Mouse (Mus musculus): ENCODE results near the gene Glp2r.

Gene Glp2r

GRCm38 (mm10) chr11:67771053-67771452 lies at the start of gene Glp2r:
Glp2r (minus strand) TSS chr11:67771153.
- no peak for DNase-seq

DNA sequence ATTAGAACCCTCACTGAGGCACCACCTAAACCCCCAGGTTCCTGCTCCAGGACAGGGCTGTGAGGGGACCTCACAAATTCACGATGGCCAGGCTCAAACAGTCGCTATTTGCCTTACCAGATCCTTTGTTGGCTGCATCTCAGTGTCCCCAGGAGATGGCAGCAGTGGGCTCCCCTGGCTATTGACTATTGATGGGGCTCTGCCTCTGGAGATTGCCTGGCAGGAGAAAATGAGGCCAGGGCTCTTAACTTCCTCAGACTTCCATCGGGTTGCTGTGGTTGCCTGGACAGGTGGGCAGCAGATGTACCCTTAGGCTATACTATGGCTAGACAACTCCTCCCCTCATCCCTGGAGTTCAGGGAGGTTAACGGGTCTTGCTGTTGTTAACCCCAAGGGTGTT lies 49.3 kb upstream of the Glp2r start:
- DNase-seq = peak; percentile 69

GRCm38 (mm10) chr11:67819604-67820003 lies 48.7 kb upstream of the Glp2r start:
- peak; percentile 66 for DNase-seq

DNA sequence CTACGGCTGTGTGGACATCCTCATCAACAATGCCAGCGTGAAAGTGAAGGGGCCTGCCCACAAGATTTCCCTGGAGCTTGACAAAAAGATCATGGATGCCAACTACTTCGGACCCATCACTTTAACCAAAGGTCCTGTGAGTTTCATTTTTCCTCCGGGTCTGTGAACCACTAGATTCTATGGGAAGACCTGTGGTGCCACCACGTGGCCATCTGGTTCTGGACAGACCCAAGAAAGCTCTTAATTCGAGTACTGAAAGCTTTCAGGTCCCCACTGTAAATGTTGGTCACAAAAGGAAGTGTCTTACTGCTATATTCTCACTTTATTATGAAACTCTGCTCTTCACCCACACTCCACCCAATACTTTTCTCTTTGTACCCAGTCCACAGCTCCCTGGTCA lies 40.6 kb upstream of the Glp2r start:
- DNase-seq = peak; percentile 52

DNA sequence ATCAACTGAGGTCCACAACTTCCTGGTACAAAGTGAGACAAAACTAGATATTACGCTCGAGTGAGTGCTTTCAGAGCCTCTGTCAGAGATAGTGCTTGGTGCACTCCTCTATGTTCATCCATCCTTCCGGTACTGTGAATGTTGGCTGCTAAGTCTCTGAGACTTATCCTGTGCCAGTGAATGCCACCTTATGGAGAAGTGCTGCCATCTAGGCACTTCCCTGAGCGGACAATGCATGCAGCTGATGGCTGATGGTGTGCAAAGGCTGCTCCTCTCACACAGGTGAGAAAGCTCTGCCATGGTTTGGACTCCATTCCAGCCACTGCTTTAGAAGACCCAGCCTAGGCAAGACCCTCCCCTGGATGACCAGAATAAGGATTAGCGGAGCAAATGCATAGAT lies 37.1 kb upstream of the Glp2r start:
- no peak for DNase-seq

- DNase-seq = no peak
Observed at GRCm38 (mm10) chr11:67806832-67807597, 36.1 kb upstream of the Glp2r start.

GRCm38 (mm10) chr11:67805538-67805937 lies 34.6 kb upstream of the Glp2r start:
- DNase-seq = no peak

DNA sequence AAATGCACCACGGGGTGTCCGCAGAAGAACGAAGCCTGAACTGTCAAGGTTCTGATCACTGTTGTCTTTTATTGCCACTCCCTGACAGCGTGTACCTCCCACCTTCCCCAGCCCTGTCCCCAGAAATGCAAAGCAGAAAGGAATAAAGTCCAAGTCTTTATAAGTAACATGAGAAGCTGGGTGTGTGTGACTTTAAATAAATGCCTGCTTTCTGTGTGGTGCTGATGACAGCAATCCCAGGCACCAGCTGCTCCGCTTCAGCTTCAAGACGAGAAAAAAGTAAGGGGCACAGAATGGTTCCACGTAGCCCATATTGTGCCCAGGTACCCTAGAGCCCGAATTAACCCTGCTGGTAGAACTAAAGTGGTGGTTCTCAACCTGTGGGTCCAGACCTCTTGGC lies 30.2 kb upstream of the Glp2r start:
- no peak for DNase-seq

DNA sequence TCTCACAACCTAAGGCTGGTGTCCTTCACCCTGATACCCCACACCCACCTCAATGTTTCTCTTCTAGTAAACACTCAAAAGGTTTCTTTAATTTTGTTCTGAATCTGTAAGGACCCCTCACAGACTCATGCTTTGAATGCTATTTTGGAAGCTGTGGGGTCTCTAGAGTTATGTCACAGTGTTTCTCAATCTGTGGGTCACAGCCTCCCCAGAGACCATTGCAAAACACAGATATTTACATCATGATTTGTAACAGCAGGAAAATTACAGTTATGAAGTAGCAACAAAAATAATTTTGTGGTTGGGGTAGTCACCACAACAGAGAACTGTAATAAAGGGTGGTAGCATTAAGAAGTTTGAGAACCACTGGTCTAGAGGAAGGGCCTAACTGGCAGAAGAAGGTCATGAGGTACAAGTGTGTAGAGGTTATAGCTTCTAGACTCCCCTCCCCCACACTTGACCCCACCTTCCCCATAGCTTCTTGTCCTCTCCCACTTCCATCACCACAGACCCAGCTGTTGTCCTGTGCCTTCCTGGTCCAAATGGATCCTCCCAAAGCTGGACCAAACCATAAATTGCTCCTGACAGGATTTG lies 29.3 kb upstream of the Glp2r start:
- no peak for DNase-seq

GRCm38 (mm10) chr11:67797931-67798330 lies 27.0 kb upstream of the Glp2r start, which contains the start of gene Dhrs7c:
Dhrs7c (plus strand) TSS chr11:67798187.
- peak; percentile 21 for DNase-seq

DNA sequence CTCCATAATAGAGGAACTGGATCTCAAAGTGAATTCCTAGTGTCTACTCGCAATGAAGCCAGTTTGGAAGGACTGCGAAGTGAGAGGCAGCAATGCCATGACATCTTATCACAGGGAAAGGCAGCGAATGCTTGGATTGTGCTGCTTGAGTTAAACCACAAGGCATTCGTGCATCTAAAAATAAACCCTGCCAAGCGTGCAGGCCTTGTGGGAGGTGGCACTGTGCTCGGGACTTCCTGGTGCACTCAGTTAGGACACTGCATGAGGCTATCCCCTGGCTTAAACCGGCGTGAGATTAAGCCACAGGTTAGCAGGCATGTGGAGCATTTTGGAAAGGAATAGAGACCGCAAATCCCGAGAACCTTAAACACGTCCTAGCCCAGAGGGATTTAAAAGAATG lies 19.2 kb upstream of the Glp2r start:
- no peak for DNase-seq

DNA sequence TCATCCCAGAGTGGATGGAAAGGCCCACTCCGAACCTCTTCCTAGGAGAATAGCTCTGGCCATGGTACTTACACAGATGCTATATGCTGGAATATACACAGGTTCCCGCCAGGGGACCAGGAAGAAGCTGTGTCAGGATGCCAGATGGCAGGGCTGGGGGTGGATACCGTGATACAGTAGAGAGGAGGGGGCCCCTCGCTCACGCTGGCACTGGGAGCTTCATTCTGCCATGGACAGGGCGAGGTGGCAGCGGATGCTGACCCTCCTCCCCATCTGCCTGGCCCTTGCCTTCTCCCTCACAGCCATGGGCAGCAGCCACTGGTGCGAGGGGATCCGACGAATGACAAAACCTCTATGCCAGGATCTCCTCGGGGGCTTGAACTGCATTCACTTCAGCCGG lies 3.4 kb upstream of the Glp2r start, which contains the start of gene Gsg1l2:
Gene Gsg1l2 (plus strand): TSS at position 230 of the 400 bp plus-strand sequence.
- no peak for DNase-seq

- peak; percentile 64 for DNase-seq
Observed at GRCm38 (mm10) chr11:67772577-67772976, 1.6 kb upstream of the Glp2r start.

DNA sequence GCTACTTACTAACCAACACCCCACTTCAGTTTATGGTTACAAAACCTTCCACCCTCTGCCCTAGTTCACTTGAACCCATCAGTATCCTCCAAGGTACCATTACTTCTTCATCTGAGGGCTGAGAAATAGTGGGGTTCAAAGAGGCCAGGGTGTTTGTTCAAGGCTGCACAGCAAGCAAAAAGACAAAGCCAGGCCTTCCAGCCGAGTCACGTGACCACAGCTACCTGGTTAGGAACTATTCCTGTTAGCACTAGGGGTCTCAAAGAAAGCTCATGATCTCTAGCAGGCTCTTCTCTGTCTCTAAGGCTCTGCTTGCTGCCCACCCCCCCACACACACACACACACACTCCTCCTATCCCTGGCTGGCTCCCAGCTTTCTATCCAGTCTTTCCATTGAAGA lies 738 bp upstream of the Glp2r start:
- no peak for DNase-seq

DNA sequence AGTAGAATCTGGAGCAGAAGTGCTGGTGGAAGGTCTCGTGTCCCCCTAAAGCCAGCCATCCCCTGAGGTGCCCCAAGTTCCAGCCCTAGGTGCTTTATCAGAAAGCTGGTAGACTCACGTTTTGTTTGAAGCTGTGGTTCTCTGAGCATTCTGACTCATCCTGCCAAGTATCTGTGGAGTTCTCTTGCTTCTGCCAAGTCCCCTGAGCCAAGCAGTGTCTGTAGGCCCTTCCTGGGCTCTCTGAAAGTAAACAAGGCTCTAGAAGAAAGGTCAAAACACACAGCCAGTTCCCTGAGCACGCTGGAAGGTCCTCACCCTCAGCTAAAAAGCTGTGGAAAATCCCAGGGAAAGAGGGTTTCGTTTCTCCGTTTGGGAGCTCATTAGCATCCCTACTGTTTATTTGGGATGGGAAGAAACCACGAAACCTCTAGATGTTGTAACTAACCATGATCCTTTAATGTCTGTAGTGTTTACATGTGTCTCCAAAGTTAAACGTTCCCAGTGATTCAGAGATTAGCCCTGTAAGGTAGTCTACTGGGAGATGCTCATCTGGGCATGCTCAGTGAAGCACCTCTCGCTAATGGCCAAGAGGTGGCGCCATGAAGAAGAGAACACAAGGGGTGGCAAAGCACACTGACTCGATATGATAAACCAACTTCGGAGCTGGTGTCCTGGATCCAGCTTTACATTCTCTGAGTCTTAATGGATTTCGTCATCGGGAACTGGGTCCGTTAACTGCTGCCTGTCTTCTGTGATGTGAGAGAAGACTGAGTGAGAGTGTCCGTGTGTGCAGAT lies 13.4 kb downstream of the Glp2r start:
- peak; percentile 14 for DNase-seq

GRCm38 (mm10) chr11:67756287-67756686 lies 14.7 kb downstream of the Glp2r start:
- DNase-seq = no peak

GRCm38 (mm10) chr11:67741569-67741968 lies 29.4 kb downstream of the Glp2r start:
- no peak for DNase-seq

GRCm38 (mm10) chr11:67738846-67739490 lies 32.0 kb downstream of the Glp2r start:
- DNase-seq = no peak

GRCm38 (mm10) chr11:67738345-67738744 lies 32.6 kb downstream of the Glp2r start:
- DNase-seq = no peak

DNA sequence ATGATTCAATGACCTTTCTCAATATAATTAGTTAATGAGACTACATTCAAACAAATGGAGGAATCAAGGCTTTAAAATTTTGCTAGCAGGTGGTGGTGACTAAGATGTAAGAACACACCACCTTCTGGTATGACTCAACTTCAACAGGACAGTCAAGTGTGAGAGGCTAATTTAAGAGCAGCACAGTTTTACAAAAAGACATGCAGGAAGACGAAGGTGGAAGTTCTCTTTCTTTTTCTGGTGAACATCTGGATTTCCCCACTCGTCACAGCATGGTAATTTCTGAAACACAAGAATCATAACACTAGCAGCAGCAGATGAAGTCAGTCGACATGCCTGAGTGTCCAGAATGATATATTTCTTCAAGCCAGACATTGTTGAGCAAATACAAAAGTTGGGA lies 36.4 kb downstream of the Glp2r start:
- no peak for DNase-seq

GRCm38 (mm10) chr11:67733726-67734125 lies 37.2 kb downstream of the Glp2r start:
- DNase-seq = no peak

DNA sequence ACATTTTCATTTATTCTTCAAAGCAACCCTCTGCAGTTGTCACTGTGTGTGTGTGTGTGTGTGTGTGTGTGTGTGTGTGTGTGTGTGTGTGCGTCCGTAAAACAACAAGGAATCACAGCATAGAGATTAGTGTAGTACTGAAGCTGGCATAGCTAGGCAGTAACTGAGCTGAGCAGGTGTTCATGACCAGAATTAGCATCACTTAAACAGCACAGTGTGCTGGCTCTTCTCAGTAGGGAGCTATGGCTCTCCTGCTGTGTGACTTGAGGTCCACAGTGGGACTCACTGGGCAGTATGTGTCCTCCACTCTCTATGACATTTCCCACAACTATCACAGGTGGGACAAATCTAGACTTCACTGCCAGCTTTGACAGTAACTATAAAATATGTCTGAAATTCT lies 39.9 kb downstream of the Glp2r start:
- DNase-seq = no peak

DNA sequence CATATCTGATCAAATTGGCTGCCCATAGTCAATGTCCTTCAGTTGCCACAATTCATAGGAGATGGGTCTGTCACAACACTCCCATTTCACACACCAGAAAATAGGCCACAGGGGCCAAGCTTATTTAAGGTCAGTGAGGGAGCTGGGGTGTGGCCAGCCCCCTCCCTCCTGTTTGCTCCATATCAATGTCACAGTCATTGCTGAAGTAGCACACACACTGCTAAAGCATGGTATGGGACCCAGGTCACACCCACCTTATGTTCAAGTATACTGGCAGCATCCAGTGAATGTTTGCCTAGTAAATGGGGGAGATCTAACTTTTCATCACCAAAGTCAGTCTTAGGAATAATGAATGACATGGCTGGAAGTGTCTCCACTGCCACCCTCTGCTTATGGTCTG lies 42.2 kb downstream of the Glp2r start:
- no peak for DNase-seq

All from kidney, postnatal 10 days (tissue).